Mouse (Mus musculus) E14TG2a.4 (cell line): ENCODE results near the gene Clgn.

Source experiments
- CTCF ChIP-seq: conservative IDR thresholded peaks from 2 replicates; pipeline ENCODE4 v1.5.1; 2014; ENCODE audit warnings: low read length
- POU5F1 ChIP-seq: IDR thresholded peaks from 2 replicates; pipeline ENCODE4 v1.6.1; 2014; ENCODE audit warnings: low read length, borderline replicate concordance

DNA sequence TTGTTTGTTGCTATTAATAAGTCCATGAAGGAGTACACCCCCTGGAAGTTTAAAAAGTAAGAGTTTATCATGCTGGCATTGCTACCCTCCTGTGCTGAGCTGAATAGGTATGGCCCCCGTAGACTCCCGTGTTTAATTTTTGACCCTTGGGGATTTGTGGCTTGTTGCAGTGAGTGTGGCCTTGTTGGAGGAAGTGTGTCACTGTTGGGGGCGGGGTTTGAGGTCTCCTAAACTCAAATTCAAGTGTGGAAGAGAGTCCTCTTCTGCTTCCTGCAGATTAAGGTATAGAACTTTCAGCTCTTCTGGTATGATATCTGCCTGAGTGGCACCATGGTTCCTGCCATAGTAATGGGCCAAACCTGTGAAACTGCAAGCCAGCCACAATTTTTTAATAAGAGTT, 69.9 kb downstream of the Clgn start:
- TF ChIP-seq CTCF (no peak), POU5F1 (no peak)
